Mouse (Mus musculus): ENCODE data around the gene Med31. TPM values are rescaled to one million over a fixed set of nuclear protein-coding genes. Genes with fewer than 3 reads are reported as not detected.
"Not testable (repeated sequence)": the region's sequence is repeated elsewhere in the genome, so short reads cannot be mapped to it uniquely, and the experiment has no call there.

Gene Med31
- total RNA-seq, 2 experiments from 2014 or later = 14.2 to 17.4 TPM

DNA sequence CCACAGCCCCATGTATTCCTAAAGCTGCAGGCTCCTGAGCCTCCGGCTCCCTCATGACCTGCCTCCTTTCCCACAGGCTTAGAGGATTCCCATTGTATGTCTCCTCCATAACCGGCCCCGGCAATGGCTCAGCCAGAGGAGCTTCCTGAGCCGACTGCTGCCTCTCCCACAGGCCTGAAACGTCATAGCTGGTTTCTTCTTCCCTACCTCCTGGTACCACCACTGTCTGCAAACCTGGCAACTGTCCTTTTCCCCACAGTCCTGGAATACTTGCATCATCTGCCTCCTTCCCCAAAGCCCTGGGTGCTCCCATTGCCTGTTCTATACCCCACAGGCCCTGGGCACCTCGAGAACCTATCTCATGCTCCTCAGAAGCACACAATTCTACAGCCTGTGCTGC is 10.1 kb downstream of the Med31 start:
- DNase-seq (ENCODE audit: low spot score in 2 of 2) = no peak

DNA sequence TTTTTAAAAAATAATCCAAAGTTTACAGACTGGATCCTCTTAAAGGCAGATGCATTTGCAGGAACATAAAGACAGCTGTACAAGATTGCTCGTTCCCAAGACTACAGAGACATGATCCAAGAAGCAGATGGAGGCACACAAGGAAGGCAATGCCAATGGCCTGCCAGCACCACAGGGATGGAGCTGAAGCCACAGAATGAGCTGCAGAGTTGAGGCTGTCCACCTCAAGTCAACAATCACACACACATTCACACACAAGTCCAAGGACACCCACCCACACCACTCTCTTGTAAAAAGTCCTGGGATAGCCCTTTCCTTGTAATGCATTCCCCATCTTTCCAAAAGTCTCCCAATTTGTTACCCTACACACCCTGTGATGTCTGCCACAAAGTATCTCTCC is 12.0 kb downstream of the Med31 start:
- DNase-seq (ENCODE audit: low spot score in 2 of 2) = no peak

DNA sequence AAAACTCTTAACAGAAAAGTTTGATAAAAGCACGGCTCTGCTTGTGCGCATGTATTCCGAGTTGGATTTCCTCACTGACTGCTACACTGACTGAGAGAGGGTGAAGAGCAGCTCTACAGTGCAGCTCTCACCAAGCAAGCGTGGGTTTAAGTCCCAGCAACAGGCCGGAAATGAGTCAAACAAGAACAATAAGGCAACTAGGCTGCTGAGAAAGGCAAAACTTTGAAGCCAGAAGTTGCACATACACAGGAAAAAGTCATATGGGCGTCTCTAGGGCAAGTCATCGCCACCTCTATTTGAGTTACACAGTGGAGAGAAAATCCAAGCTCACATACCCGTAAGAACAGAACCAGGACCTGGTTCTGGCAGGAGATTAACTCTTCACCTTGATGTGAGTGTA is 18.9 kb downstream of the Med31 start:
- DNase-seq (ENCODE audit: low spot score in 2 of 2) = no peak

DNA sequence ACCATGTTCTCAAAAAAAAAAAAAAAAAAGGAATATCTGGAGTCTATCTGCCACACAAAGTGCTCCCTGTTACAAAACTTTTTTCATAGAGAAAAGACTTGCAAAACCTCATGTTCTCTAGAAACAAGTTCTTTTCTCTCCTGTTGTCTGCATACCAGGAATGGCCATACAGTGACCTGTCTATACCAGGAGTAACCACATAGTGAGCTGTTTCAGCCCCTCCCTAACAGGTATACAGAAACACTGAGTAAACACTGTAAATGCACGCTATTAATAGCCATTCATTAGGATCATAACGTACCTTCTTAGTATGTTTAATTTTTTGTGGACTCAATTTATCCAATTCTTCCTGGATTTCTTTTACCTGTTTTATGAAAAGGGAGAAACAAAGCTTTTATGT is 21.1 kb downstream of the Med31 start:
- DNase-seq (ENCODE audit: low spot score in 2 of 2) = no peak

DNA sequence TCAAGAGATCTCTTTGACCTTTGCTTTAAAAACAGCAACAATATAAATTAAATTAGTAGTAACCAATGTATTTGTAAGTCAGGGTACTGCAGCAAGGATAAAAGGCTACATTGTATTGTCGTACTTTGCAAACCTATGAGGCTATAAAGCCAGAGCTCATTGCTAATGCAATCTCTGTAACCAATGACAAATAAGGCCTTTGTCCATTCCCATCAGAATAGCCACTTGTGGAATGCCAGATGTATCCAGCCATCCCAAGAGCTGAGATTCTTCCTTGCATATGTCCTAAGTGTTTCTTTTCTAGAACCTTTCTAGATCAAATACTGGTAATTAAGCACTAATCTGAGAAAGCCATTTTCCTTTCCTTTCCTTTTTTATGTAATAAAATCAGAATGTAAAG is 24.5 kb downstream of the Med31 start:
- DNase-seq (ENCODE audit: low spot score in 2 of 2) = no peak

DNA sequence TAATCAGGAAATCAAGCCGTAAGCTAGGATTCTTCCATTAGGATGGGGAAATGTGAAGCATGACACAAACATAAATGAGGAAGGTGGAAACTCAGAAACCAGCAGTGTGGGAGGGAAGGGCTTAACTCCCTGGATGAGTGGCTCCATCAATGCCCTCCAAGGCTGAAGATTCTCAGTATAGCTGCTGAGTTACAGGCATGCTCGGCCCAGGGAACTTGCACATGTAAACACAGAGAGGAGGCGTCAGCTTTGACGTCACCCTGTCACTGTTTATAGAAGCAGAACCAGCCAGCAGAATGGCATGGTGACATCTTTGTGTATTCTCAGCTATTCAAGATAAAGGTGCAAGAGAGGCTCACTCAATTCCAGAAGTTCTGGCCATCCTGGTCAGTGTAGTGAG is 31.1 kb downstream of the Med31 start:
- no peak for DNase-seq (ENCODE audit: low spot score in 2 of 2)

DNA sequence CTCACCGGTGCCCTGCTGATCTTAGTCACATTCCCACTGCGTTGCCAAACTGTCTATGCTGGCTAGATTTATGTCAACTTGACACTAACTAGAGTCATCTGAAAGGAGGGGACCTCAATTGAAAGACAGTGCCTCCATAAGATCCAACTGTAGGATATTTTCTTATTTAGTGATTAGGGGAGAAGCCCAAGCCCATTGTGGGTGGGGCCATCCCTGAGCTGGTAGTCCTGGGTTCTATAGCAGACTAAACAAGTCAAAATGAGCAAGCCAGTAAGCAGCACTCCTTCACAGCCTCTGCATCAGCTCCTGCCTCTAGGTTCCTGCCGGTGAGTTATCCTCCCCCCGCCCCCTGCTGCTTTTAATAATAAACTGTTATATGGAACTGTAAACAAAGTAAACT is 34.3 kb downstream of the Med31 start:
- no peak for DNase-seq (ENCODE audit: low spot score in 2 of 2)

DNA sequence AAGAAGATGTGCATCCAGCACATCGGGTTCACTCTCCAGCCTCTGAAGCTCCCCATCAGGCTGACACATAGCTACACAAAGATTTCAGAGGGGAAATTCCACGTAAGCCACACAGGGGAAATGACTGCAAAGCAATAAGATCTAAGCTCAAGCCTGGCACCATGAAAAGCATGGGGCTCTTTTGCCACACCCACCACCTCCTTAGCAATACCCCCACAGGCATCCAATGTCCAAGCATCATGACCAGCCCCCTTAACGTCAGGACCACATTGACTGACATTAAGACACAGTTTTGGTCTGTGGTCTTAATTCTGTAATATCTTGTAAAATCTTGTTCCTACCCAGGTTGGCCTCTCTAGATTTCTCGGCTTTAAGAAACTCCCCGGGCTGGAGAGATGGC is 34.8 kb downstream of the Med31 start:
- no peak for DNase-seq (ENCODE audit: low spot score in 2 of 2)

DNA sequence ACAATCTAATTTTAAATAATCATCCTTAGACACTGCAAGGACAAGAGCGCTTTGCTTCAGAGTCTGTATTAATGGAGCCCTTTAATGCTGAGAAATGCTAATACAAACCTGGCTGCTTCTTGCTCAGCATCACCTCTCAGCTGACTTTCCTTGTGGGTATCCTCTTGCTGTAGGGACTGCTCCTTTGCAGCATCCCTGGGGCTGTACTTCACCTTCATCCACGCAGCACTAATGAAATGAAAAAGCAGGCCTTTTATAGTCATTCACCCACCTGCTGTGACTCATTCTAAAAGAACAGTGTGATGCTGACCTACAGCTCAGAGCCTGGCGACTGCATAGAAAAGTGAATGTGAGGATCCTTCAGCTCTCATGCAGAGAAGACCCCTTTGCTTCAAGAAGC is 38.8 kb downstream of the Med31 start:
- no peak for DNase-seq (ENCODE audit: low spot score in 2 of 2)

DNA sequence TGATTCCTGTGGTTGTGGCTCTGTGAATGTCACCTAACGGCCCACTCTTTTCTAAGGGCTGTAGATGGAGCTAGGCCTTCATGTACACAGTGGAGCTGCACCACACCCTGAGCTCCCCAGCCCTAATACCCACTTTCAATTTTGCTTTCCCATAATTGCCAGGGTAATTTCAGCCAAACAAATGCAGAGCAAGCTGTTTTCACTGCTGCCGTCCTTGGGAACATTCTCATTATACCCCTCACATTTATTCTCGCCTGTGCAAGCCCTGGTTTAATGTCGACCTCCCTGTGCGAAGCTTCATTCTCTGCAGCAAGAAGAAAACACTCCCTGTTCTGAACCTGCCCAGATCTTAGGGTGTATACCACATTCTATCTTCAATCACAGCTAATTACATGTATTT is 39.4 kb downstream of the Med31 start:
- peak in 1 of 2 experiments; percentile 45 for DNase-seq (ENCODE audit: low spot score in 2 of 2)

DNA sequence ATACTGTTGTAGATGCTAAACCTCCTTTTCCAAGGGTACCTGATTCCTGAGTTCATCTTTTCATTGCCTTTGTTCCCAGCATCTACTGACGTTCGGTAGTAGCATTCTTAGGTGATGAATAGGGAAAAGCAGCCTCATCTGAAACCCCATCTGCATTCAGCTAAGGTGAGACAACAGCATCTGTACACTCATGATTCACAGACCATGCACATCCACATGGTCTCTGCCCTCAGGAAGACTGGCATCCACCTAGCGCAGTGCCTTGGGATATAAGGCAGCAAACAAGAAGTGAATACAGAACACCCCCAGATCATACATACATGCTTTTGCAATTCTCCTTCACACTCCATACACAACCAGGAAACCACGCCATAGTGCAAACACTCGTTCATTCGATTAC is 40.7 kb downstream of the Med31 start:
- DNase-seq (ENCODE audit: low spot score in 2 of 2) = no peak

DNA sequence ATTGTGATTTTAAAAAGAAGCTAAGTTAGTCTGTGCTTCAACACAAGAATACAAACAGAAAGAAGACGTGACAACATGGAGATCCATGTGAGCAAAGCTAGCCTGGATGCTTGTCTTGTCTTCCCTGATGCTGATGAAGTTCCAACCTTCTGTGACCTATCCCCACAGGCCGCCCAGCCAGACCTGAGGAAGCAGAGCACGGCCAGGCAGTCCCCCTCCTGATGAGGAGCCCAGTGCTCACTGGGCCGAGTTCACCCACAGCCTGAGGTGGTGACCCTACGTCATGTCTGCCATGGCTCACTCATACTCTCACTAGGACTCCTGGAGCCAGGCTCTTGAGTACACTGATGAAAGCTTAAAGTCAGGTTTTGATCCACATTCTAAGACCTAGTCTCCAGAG is 41.9 kb downstream of the Med31 start:
- no peak for DNase-seq (ENCODE audit: low spot score in 2 of 2)

DNA sequence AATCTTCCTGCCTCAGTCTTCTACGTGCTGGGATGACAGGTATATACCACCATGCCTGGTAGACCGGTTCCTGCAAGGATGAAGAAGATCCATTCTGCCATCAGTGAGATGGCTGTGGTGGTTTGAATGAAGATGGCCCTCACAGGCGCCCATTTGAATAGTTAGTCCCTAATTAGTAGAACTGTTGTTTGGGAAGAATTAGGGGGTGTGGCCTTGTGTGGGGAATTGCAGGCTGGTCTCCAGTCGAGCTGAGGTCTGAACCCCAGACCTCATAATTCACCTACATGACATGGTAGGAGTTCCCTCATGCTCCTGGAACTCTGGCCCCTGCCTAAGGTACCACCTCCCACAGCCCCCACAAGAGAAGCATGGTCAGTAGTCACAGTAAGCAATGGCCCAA is 43.5 kb downstream of the Med31 start:
- not testable (repeated sequence) for DNase-seq (ENCODE audit: low spot score in 2 of 2)

DNA sequence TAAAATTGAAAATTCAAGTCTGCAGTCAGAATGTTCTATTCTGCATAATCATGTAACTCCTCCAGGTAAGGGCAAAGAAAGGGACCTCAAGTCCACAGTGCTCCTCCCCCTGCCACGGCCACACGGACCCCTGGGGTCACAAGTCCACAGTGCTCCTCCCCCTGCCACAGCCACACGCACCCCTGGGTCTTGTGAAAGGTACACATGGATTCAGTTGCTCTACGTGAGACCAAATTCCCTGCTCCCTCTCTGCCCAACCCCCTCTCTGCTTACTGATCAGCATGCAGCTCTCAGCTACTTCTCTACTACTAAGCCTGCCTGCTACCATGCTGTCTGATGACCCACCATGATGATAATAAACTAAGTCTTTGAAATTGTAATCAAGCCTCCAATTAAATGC is 45.5 kb downstream of the Med31 start:
- no peak for DNase-seq (ENCODE audit: low spot score in 2 of 2)

DNA sequence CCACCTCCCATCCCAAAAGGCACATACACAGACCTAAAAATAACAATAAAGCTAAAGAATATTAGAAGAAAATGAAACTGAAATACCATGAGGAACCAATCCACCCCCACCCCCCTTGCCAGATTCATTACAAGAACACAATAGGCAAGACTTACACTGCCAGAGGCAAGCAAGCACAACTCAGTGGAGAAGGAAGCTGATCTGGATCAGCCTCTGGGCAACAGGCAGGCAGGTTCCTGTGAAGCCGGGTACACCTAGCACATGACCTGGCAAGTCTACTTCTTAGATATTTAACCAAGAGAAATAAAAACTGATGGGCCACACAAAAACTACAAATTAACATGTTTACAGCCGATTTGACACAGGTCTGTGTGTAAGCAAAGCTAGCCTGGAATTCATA is 52.2 kb downstream of the Med31 start:
- DNase-seq (ENCODE audit: low spot score in 2 of 2) = no peak

Other genes starting within 250 kb of the Med31 start
- not detected for gene Aipl1, start 178.1 kb downstream of the Med31 start, total RNA-seq (2021)
- not detected for gene Pimreg, start 173.6 kb downstream of the Med31 start, total RNA-seq (2021)
- 10 to 100 TPM; 31.6 to 34.4 TPM for gene Pitpnm3, start 79.8 kb downstream of the Med31 start, total RNA-seq (2021)
- 10 to 100 TPM; 10.4 to 11.6 TPM for gene Gm43951, start 8.8 kb downstream of the Med31 start, total RNA-seq (2021)
- 10 to 100 TPM; 19.8 to 26.3 TPM for gene 4933427D14Rik, start 8.1 kb downstream of the Med31 start, total RNA-seq (2021)
- 10 to 100 TPM; 29.9 to 33.0 TPM for gene Txndc17, start 8.0 kb downstream of the Med31 start, total RNA-seq (2021)
- 1 to 10 TPM; 8.6 to 9.0 TPM for gene Slc13a5, start 51.6 kb upstream of the Med31 start, total RNA-seq (2021)
- gene Xaf1, start 86.0 kb upstream of the Med31 start, total RNA-seq (2021) = 1 to 10 TPM; 4.2 to 4.6 TPM
- gene Fbxo39, start 98.9 kb upstream of the Med31 start, total RNA-seq (2021) = not detected
- 1 to 10 TPM; 1.5 to 3.3 TPM for gene Tekt1, start 146.8 kb upstream of the Med31 start, total RNA-seq (2021)
- gene Smtnl2, start 196.1 kb upstream of the Med31 start, total RNA-seq (2021) = 1 to 10 TPM; 1.3 to 2.9 TPM
- under 1 TPM in 1 of 2 experiments, not detected in 1; 0.25 TPM for gene Ggt6, start 219.9 kb upstream of the Med31 start, total RNA-seq (2021)
- 10 to 100 TPM; 54.6 to 56.8 TPM for gene Mybbp1a, start 225.8 kb upstream of the Med31 start, total RNA-seq (2021)